Mouse (Mus musculus): ENCODE results near the gene Cbx6. TPM values are rescaled to one million over a fixed set of nuclear protein-coding genes. Genes with fewer than 3 reads are reported as not detected.

Gene Cbx6
- total RNA-seq, 2 experiments from 2014 or later, result 27.9 to 33.5 TPM

DNA sequence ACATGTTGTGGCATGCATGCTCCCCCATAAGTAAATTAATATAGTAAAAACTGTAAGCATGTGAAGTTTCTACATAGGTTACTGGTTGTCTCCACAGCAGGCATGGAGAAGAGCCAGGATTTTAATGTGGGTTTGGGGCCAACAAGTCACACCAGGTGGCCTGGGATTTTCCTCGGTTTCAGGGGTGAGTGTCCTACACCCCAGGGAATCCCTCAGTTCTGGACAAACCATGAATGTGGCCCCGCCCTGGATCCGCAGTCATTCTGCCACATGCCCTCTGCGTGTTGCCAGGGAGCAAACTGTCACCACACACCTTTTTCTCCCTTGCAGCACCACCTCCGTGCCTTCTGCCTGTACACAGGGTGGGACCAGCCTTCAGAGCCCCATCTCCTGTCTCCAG is 25.8 kb downstream of the Cbx6 start:
- intact Hi-C loops (cut with DNase I), result no loop called here
- DNase-seq (ENCODE audit: low spot score), result no peak

DNA sequence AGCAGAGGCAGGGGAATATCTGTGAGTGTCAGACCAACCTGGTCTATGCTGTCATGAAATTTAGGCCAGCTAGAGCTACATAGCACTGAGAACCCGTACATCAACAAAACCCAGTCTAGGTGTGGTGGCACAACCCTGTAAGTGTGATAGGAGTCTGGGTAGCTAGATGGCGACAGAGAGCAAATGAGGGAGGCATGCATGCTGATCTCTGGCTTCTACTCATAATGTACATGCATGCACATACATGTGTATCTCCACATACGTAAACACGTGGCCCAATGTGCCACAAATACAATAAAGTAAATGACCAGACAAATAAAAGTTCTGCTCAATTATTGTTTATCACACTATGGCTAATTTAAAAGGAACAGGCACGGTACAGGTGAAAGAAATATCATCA is 26.4 kb downstream of the Cbx6 start:
- no peak for DNase-seq (ENCODE audit: low spot score)
- intact Hi-C loops (cut with DNase I), result no loop called here

GRCm38 (mm10) chr15:79807050-79807449 is 27.4 kb downstream of the Cbx6 start:
- DNase-seq (ENCODE audit: low spot score), result no peak
- intact Hi-C loops (cut with DNase I), result no loop called here

GRCm38 (mm10) chr15:79805246-79805645 is 29.2 kb downstream of the Cbx6 start:
- intact Hi-C loops (cut with DNase I), result no loop called here
- DNase-seq (ENCODE audit: low spot score), result no peak

DNA sequence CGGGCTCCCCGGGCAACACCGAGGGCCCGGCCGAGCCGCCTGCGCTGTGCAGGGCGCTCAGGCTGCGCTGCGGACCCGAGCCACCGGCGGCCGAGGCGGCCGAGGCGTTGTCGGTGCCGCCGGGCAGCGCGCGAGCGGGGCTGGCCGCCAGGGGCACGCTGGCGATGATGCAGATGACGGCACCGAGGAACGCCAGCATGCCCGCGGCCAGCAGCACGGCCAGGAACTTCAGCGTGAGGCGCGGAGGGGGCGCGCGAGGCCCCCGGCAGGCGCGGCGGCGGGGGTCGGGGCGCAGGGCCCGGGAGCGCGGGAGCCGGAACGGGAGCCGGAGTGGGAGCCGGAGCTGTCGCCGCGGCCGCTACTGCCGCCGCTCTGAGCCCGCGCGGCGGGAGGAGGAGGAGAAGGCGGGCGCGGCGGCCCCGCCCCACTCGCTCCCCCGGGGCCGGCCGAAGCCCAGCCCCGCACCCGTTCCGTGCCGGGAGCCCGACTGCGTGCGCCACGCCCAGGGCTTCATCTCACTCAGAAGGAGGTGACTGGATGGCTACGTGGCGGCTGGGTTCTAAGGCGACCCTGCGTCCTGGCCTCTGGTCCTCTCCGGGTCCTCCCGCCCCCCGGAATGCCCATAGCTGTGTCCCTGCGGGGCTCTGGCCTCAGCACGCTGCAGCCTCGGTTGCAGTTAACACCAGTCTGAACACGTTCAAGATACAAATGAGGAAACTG is 30.0 kb downstream of the Cbx6 start, which contains the start of gene Nptxr:
Gene Nptxr, minus strand, starts transcription at position 415 of the 720 bp plus-strand sequence.
- peak; percentile 20 for DNase-seq (ENCODE audit: low spot score)
- intact Hi-C loops (cut with DNase I), result no loop called here

DNA sequence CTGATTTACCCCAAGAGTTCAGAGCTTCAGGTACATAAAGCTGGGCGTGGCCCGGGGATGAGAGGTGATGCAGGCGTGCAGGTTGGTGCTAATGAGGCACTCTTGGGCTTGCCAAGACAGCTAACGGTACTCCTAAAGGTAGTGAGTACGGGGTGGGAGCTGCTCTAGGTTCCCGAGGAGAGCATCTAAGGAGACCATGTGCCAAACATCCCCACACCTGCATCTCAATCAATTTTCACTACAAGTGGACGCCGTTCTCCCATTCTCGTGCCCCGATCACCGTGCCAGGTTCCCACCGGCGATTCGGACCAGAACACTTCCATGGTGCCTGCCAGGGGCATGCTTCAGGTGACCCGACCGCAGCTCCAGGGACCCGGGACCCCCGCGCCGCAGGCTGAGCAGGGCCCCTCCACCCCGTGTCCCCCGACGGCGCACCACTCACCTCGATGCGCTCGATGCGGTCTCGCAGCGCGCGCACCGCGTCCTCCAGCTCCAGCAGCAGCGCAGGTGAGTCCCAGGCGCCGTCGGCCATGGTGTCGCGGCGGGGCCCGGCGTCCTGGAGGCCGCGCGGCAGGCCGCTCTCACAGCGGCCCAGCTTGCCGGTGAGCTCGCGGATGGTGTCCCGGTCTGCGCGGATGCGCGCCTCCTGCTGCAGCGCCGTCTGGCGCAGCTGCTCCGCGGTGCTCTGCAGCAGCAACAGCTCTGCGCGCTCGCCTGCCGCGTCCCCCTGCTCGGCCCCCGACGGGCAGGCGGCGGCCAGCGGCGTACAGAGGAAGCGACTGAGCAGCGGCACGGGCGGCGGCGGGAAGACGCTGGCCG is 30.7 kb downstream of the Cbx6 start:
- DNase-seq (ENCODE audit: low spot score), result no peak
- intact Hi-C loops (cut with DNase I), result no loop called here

- no peak for DNase-seq (ENCODE audit: low spot score)
- intact Hi-C loops (cut with DNase I), result no loop called here
These were observed 32.2 kb downstream of the Cbx6 start for GRCm38 (mm10) chr15:79802304-79802703.

DNA sequence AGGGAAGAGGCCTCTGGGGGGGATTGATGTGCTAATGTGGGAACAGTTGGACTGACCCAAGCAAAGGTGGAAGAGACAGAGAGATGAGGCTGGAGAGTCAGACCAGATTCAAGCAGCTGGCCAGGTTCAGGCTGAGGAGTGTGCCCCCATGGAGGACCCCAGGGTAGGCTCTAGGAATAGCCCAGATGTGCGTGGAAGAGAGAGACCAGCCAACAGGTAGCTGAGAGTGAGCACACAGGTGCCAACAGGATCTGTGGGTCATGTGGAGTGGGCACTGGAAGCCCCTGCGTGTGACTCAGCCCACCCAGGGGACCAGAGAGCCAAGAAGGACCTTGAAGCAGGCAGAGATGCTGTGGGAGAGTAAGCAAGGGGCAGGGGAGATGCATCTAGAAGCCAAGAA is 32.8 kb downstream of the Cbx6 start:
- no peak for DNase-seq (ENCODE audit: low spot score)
- intact Hi-C loops (cut with DNase I), result no loop called here

GRCm38 (mm10) chr15:79800701-79801100 is 33.8 kb downstream of the Cbx6 start:
- DNase-seq (ENCODE audit: low spot score), result no peak
- intact Hi-C loops (cut with DNase I), result no loop called here

- no peak for DNase-seq (ENCODE audit: low spot score)
- intact Hi-C loops (cut with DNase I), result no loop called here
These were observed 35.9 kb downstream of the Cbx6 start for GRCm38 (mm10) chr15:79798591-79798990.

GRCm38 (mm10) chr15:79797680-79798079 is 36.8 kb downstream of the Cbx6 start:
- DNase-seq (ENCODE audit: low spot score), result no peak
- intact Hi-C loops (cut with DNase I), result no loop called here

GRCm38 (mm10) chr15:79797096-79797495 is 37.4 kb downstream of the Cbx6 start:
- intact Hi-C loops (cut with DNase I), result no loop called here
- DNase-seq (ENCODE audit: low spot score), result no peak

- intact Hi-C loops (cut with DNase I), result no loop called here
These were observed 38.2 kb downstream of the Cbx6 start for GRCm38 (mm10) chr15:79796256-79796655.

GRCm38 (mm10) chr15:79794173-79794572 is 40.3 kb downstream of the Cbx6 start:
- no peak for DNase-seq (ENCODE audit: low spot score)
- intact Hi-C loops (cut with DNase I), result no loop called here

More at GRCm38 (mm10) chr15:79796256-79796655, 38.2 kb downstream of the Cbx6 start:
- DNase-seq (ENCODE audit: low spot score), result no peak

DNA sequence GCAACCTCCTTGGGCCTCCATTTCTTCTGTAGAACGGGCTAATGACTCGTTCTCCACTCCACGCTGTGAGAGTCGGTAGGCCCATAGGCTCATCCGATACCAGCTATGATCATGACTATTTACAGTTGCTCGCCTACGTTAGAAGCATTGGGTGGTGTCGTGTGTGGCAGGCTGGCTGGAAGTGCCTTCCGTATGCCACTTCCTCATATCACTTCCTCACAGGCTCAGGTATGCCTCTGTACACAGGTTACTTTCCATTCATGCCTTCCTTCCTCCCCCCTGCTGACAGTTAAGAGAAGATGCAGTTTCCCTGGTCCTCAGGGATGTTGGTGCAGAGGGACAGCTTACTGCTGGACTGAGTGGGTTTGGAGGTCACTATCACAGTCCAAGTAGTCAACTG is 41.4 kb downstream of the Cbx6 start:
- DNase-seq (ENCODE audit: low spot score), result no peak
- intact Hi-C loops (cut with DNase I), result no loop called here

DNA sequence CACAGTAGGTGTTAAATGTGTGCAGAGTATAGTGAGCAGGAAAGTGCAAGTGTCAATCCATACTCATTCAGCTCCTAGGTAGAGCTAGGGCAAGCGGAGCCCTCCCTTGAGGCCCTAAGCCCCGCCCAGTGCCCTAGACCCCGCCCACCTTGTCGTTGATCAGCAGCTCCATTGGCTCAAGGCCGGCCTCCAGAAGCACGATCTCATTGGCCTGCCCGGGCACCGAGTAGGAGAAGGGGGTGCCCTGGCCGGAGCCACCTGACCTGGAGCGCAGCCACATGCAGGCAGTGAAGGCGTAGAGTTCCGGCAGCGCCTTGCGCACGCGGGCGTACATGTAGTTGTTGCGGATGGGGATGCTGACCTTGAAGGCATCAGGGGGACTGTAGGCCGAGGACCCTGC is 42.0 kb downstream of the Cbx6 start:
- DNase-seq (ENCODE audit: low spot score), result no peak
- intact Hi-C loops (cut with DNase I), result no loop called here

GRCm38 (mm10) chr15:79791502-79791901 is 43.0 kb downstream of the Cbx6 start:
- no peak for DNase-seq (ENCODE audit: low spot score)
- intact Hi-C loops (cut with DNase I), result no loop called here

DNA sequence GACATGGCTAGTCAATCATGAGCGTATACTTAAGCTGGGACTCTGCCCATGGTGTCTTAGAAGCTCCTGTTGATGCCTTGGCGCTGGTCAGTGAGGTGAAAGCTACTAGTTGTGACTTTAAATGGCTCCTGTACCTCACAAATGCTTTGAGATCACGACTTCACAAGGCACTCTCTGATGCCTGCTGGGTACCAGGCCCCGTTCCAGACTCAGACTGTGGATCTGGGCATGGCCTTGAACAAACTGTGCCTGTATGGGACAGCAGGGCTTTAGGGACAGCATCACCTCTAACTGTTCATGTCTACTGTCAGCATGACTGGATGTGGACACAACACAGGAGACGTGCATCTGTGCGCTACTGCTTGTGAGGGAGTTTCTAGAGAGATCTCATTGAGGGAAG is 43.6 kb downstream of the Cbx6 start:
- intact Hi-C loops (cut with DNase I), result no loop called here
- no peak for DNase-seq (ENCODE audit: low spot score)

DNA sequence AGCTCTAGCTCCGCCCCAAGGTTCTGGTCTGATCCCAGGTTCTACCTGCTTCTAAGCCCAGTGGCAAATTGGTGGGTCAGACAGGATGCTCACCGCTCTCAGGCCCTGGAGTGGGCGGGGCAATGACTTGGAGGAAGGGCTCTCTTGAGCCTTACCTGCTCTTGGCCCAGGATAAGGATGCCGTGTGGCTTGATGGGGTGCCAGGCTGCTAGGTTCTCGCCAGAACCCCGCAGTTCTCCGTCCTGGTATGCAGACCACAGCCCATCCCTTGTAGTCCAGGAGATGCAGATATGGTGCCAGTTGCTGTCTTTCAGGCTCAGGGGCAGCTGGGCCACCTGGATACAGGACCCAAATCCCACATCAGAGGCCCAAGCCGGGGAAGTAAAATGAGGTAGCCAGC is 44.4 kb downstream of the Cbx6 start:
- no peak for DNase-seq (ENCODE audit: low spot score)
- intact Hi-C loops (cut with DNase I), result no loop called here

- DNase-seq (ENCODE audit: low spot score), result no peak
- intact Hi-C loops (cut with DNase I), result no loop called here
These were observed 46.7 kb downstream of the Cbx6 start for GRCm38 (mm10) chr15:79787815-79788214.

DNA sequence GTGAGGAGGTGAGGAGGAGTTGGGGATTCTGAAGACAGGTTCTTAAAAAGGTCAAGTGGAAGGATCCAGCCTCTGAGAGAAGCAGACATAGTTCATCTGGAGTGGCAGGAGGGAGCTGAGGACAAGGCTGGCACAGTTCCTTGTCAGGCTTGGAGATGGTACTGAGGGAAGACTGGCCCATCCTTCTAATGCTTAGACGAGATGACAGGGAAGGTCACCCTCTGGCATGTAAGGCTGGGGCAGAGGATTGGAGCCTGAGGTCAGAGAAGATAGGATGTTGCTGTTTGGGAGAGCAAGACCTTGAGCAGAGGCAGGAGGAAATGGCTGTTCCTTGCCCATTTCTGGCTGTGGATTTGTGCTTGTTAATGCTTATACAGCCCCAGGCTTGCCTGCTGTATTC is 49.4 kb downstream of the Cbx6 start:
- intact Hi-C loops (cut with DNase I), result no loop called here
- DNase-seq (ENCODE audit: low spot score), result no peak
